Mouse (Mus musculus): ENCODE measurements around the gene C130074G19Rik.

- TF ChIP-seq POLR2A (IDR thresholded peaks at IDR 0.05; ENCODE audit: insufficient read length, low read depth) (no peak), MYOG (IDR thresholded peaks at IDR 0.05; ENCODE audit: control insufficient read depth in 1 of 3, insufficient read depth in 1 of 3, insufficient read length in 2 of 3, low read depth in 2 of 3) (no peak), E2F4 (IDR thresholded peaks at IDR 0.05; ENCODE audit: insufficient read depth) (no peak), SRF (IDR thresholded peaks at IDR 0.05; ENCODE audit: control insufficient read depth, insufficient read length, low read depth) (no peak)
Measured at GRCm38 (mm10) chr1:184858253-184858652, 24.8 kb downstream of the C130074G19Rik start.

Measured in myocyte (in vitro differentiated cells).